Mouse (Mus musculus) splenic B cell, adult 2 months (primary cell): ENCODE results near the gene Fkbp10.
A peak's percentile ranks its signal among the peaks of the same experiment; 100 is the strongest.

Experiments used
- DNase-seq: peaks from one replicate; pipeline ENCODE4 v3.0.0-alpha.2; 2011; ENCODE audit warnings: low read depth, low spot score
- H3K27me3 ChIP-seq: 2 replicates; pipeline ENCODE4 v1.6.1; 2012; ENCODE audit warnings: mild to moderate bottlenecking, low read length, moderate library complexity, mixed read lengths; ENCODE audit not compliant: control insufficient read depth, poor library complexity, insufficient read depth, severe bottlenecking
- H3K36me3 ChIP-seq: 2 replicates; pipeline ENCODE4 v1.6.1; 2012; ENCODE audit warnings: mild to moderate bottlenecking, low read length, moderate library complexity, mixed read lengths; ENCODE audit not compliant: control insufficient read depth, poor library complexity, insufficient read depth, severe bottlenecking

Gene Fkbp10

DNA sequence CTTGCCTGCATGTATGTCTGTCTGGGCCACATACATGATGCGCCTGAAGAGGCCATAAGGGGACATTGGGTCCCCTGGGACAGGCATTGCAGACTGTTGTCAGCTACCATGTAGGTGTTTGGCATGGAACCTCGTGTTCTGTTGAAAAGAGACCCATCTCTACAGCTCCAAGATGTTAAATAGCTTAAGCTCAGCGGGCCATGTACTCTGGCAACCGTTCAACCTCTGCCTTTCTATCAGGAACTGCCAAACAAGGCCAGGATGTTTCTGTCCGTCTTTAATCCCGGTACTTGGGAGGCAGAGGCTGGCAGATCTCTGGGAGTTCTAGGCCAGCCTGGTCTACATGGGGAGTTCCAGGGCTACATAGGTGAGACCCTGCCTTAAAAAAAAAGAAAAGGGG is 27.1 kb downstream of the Fkbp10 start:
- no peaks in the 10 kb centered on the region for H3K27me3 ChIP-seq
- no peak for DNase-seq
- H3K36me3 ChIP-seq = no peaks in the 10 kb centered on the region

DNA sequence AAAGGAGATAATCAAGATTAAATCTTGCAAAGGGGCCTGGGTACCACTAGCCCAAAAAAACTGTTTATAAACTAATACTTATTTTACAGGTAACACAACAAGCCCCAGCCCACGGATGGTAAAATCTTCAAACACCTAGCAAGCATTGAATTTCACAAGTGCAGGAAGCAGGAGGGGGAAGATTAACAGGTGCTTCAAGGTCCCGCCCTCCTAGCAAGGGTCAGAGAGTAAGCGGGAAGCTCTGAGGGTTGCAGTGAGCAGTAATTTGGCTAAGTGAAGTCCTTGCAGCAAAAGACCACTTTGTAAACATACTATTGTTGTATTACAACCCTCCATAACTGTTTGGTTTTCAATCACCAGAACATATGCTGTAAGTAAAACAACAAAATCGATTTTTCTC is 41.8 kb downstream of the Fkbp10 start:
- Histone ChIP-seq H3K36me3 (no peaks in the 10 kb centered on the region), H3K27me3 (no peaks in the 10 kb centered on the region)
- DNase-seq = no peak

GRCm38 (mm10) chr11:100457711-100458110 is 42.2 kb downstream of the Fkbp10 start:
- Histone ChIP-seq H3K36me3 (no peaks in the 10 kb centered on the region), H3K27me3 (no peaks in the 10 kb centered on the region)
- no peak for DNase-seq

DNA sequence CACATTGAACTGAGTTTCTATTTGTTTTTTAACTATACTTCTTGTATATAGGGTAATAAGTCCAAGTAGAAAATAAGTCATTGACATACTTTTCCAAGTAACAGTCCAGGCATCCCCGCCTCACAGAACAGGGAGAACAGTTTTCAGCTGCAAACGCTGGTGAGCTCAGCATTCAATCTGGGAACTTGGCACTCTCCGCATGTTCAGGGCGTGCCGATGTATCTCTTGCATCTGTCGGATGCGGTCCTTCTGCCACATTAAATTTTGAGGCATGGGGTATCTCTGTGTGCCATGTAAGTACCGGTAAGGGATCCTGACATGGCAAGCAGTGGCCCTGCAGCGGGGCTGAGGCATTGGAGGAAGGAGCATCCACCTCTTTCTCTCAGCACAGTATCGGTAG is 47.2 kb downstream of the Fkbp10 start:
- no peaks in the 10 kb centered on the region for H3K36me3 ChIP-seq
- no peak for DNase-seq
- no peaks in the 10 kb centered on the region for H3K27me3 ChIP-seq

DNA sequence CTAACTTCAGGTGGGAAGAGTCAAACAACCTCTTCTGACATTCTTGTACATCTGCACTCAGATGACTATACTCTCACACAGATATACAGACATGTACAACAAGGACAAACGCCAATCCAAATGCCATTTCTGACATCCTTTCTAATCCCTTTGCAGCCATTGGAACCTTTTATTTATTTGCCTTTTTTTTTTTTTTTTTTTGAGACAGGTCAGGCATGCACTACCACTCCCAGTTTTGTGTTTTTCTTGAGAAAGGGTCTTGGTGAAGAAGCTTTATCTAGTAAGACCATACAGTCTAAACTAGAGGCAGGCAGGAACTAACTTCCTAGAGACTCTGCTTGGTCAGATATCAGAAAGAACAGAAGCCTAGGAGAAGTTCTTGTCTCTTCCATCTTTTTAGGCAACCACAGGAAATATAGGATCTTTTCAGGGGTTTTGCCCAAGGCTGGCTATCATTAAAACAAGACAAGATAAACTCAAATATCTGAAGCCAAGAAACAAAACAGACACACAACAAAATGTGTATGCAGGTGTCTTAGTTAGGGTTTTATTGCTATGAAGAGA is 49.8 kb downstream of the Fkbp10 start:
- DNase-seq = no peak
- Histone ChIP-seq H3K27me3 (no peaks in the 10 kb centered on the region), H3K36me3 (no peaks in the 10 kb centered on the region)

DNA sequence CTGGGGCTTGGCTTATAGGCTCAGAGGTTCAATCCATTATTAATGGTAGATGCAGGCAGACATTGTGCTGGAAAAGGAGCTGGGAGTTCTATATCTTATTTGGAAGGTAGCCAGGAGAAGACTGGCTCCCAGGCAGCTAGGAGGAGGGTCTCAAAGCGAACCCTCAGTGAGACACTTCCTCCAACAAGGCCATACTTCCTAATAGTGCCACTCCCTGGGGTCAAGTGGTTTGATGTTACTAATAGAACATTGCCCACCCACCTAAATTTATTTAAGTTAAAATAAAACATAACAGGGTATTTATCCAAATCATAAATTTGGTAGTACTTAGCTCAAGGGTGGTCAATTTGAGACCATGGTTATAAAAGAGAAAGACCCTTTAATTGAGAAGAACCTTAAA is 50.3 kb downstream of the Fkbp10 start:
- Histone ChIP-seq H3K36me3 (no peaks in the 10 kb centered on the region), H3K27me3 (no peaks in the 10 kb centered on the region)
- no peak for DNase-seq

- DNase-seq = no peak
- H3K27me3 ChIP-seq = no peaks in the 10 kb centered on the region
- no peaks in the 10 kb centered on the region for H3K36me3 ChIP-seq
Measured at GRCm38 (mm10) chr11:100471352-100472196, 56.1 kb downstream of the Fkbp10 start.

DNA sequence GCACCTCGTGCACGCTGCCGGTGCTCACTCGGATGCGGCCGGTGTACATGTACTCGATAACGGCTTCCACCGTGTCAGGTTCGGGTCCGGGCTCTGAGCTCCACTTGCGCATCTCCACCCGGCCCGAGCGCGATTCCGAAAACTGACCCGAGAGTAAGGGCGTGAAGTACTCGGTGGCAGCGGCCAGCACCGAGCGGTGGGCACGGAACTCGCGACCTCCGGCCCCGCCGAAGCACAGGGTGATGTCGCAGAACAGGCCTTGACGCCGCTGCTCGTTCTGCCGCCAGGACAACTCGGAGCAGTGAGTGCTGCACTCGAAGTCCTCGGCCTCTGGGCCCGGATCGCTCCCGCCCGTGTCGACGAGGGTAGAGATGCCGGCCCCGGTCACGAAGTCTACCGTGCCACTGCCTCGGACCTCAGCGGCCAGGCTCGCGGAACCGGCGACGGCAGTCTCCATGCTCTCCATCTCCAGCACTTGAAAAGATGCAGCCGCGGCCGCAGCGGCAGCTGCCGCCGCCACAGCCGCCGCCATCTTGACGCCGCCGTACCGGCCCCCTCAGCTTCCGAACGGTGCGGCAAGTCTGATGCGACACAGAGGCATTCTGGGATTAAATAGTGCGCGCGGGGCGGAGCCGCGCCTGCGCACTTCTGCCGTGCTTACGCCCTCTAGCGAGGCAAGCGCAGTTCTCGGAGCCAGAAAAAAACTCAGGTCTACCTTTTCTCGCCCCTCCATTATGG is 56.9 kb downstream of the Fkbp10 start, which contains the start of gene Klhl11:
TSS of gene Klhl11 (minus strand) at position 545 of the 738 bp plus-strand sequence.
- DNase-seq = peak; percentile 96
- Histone ChIP-seq H3K36me3 (0 out of 2 replicates have a peak, but pooled peaks cover 2% of the 10 kb centered on the region), H3K27me3 (no peaks in the 10 kb centered on the region)

GRCm38 (mm10) chr11:100472935-100473295 is 57.4 kb downstream of the Fkbp10 start:
- no peaks in the 10 kb centered on the region for H3K27me3 ChIP-seq
- H3K36me3 ChIP-seq = peaks cover 4% of the 10 kb centered on the region; the same call in 1 of the 2 replicates
- no peak for DNase-seq
